In genomic region chr1:105786731-105787357, GRCm38 (mm10) we compare ENCODE assay signal across 10 mouse cellular contexts. TPM values are rescaled to one million over a fixed set of nuclear protein-coding genes. Genes with fewer than 3 reads are reported as not detected.
DNase-seq lines count a peak whose midpoint lies in the region; ATAC-seq lines count a peak whose summit lies in the region.
"Had no signal": no experiment of that assay in that cellular context is flagged by ENCODE, and none has a peak within 500 bp of the region (broad histone marks: within the 10 kb centered on the region; RNA-seq: fewer than 3 reads in every experiment).

No protein-coding gene starts in this region.

- 0 out of 2 replicates have a peak, but pooled peaks cover 6% of the 10 kb centered on the region for H3K27me3 ChIP-seq in kidney, embryonic 16.5 days (ENCODE audit: insufficient read depth, low read length)
- no peaks in the 10 kb centered on the region for H3K27me3 ChIP-seq in intestine, embryonic 15.5 days (replicated peaks)

- H3K4me2 ChIP-seq in kidney, embryonic 16.5 days (replicated peaks; ENCODE audit: low read depth, low read length), result no peak overlapping the region
- H3K4me2 ChIP-seq in intestine, embryonic 15.5 days (replicated peaks), result no peak overlapping the region; the same call in 1 of the 2 replicates
- H3K4me2 ChIP-seq: midbrain, embryonic 11.5 days had no signal

- no peaks in the 10 kb centered on the region for H3K9me3 ChIP-seq in kidney, embryonic 16.5 days (ENCODE audit: low read length)
- H3K9me3 ChIP-seq in intestine, embryonic 15.5 days, result no peaks in the 10 kb centered on the region

- no peak for ATAC-seq in kidney, embryonic 16.5 days (ENCODE audit: low FRiP score, low TSS enrichment)
- no peak for ATAC-seq in intestine, embryonic 15.5 days
- ATAC-seq in megakaryocyte, adult 5-6 weeks (ENCODE audit: poor library complexity, severe bottlenecking), result peak; percentile 95

- no peaks in the 10 kb centered on the region for H3K4me1 ChIP-seq in kidney, embryonic 16.5 days (ENCODE audit: insufficient read depth, low read length)
- H3K4me1 ChIP-seq in intestine, embryonic 15.5 days (replicated peaks), result peaks cover 21% of the 10 kb centered on the region

- WGBS in kidney, embryonic 16.5 days, result 60% methylated on average over 6 of the region's 6 CpGs
- WGBS in intestine, embryonic 15.5 days, result 57% methylated on average over 6 of the region's 6 CpGs

- H3K27ac ChIP-seq in kidney, embryonic 16.5 days (ENCODE audit: low read length), result no peak overlapping the region
- H3K27ac ChIP-seq in intestine, embryonic 15.5 days, result peak overlapping the region; percentile 44; the same call in 1 of the 2 replicates

- peak; percentile 53 for DNase-seq in kidney, adult 9 months
- DNase-seq in MEL-GATA-1-ER (ENCODE audit: extremely low read depth, low read depth) (peak; percentile 67), adipocyte (ENCODE audit: low spot score) (no peak)
- no peak for DNase-seq in thymus, postnatal 0 days (ENCODE audit: low spot score)
- DNase-seq in layer of hippocampus, postnatal 14 days (ENCODE audit: low spot score in 2 of 2), result no peak
- DNase-seq: heart, postnatal 36 days had no signal

- no peak overlapping the region for H3K4me3 ChIP-seq in kidney, embryonic 16.5 days (ENCODE audit: low read length)
- H3K4me3 ChIP-seq in intestine, embryonic 15.5 days (replicated peaks), result no peak overlapping the region

- H3K36me3 ChIP-seq in kidney, embryonic 16.5 days (ENCODE audit: insufficient read depth, low read length), result no peaks in the 10 kb centered on the region
- H3K36me3 ChIP-seq in intestine, embryonic 15.5 days, result no peaks in the 10 kb centered on the region

- H3K9ac ChIP-seq in kidney, embryonic 16.5 days (replicated peaks; ENCODE audit: low read length), result no peak overlapping the region
- no peak overlapping the region for H3K9ac ChIP-seq in intestine, embryonic 15.5 days

RNA-seq across cellular contexts. Expression of gene Tnfrsf11a, which starts 6.3 kb away (rescaled TPM):
- polyA plus RNA-seq in kidney, embryonic 16.5 days (2015; fragmentation: Nextera tagmentation; extraction: Ambion mirVana), result 1.3 and 1.4 TPM in 2 replicates
- 9.1 and 9.5 TPM in 2 replicates for polyA plus RNA-seq in intestine, embryonic 15.5 days (2015; fragmentation: Nextera tagmentation; extraction: Ambion mirVana)
- total RNA-seq in megakaryocyte, adult 5-6 weeks (2015), result 4.5 and 4.9 TPM in 2 replicates
- 5.9 and 8.3 TPM in 2 replicates for total RNA-seq in megakaryocyte, adult 5-6 weeks (2017)
- polyA plus RNA-seq in thymus, postnatal 0 days (2015; fragmentation: Nextera tagmentation; extraction: Ambion mirVana), result 3.7 TPM in 2 replicates
- 1 to 10 TPM; 3.2 TPM for total RNA-seq in layer of hippocampus, postnatal 14 days (2021)

Comparison
In these comparisons a context has a peak if more than half of its experiments do, and no peak if none do; other contexts are left out.
1. DNase-seq: peak in kidney, adult 9 months (single experiment) and MEL-GATA-1-ER (single experiment); none in thymus, postnatal 0 days (single experiment), layer of hippocampus, postnatal 14 days (0 of 2) and adipocyte (single experiment).